Comparison of ENCODE assay signal across 8 mouse cellular contexts in genomic region chr5:130222146-130223004, GRCm38 (mm10). TPM values are rescaled to one million over a fixed set of nuclear protein-coding genes. Genes with fewer than 3 reads are reported as not detected.
DNase-seq lines count a peak whose midpoint lies in the region; ATAC-seq and TF ChIP-seq lines count a peak whose summit lies in the region.

No protein-coding gene starts in this region.

- H3K27me3 ChIP-seq in cerebellum, adult 2 months (ENCODE audit: control insufficient read depth, insufficient read depth, low read length) = no peaks in the 10 kb centered on the region
- H3K27me3 ChIP-seq in forebrain, postnatal 0 days (ENCODE audit: insufficient read depth, low read length) = no peaks in the 10 kb centered on the region
- H3K27me3 ChIP-seq in lung, embryonic 14.5 days (ENCODE audit: insufficient read depth, low read length) = no peaks in the 10 kb centered on the region

- WGBS in cerebellum, adult 2 months = under 1% methylated on average over 88 of the region's 88 CpGs
- WGBS in forebrain, postnatal 0 days = 1% methylated on average over 88 of the region's 88 CpGs
- under 1% methylated on average over 78 of the region's 88 CpGs for WGBS in lung, embryonic 14.5 days

- H3K9me3 ChIP-seq in forebrain, postnatal 0 days (ENCODE audit: low read length) = no peaks in the 10 kb centered on the region
- no peaks in the 10 kb centered on the region for H3K9me3 ChIP-seq in lung, embryonic 14.5 days (ENCODE audit: low read depth, low read length)

- no peaks in the 10 kb centered on the region for H3K36me3 ChIP-seq in forebrain, postnatal 0 days (ENCODE audit: insufficient read depth)
- H3K36me3 ChIP-seq in lung, embryonic 14.5 days (ENCODE audit: insufficient read depth) = 0 out of 2 replicates have a peak, but pooled peaks cover 3% of the 10 kb centered on the region

- DNase-seq in MEL-GATA-1-ER (ENCODE audit: extremely low read depth, low read depth) = peak; percentile 72
- peak; percentile 95 to 98 for DNase-seq in cerebellum, adult 2 months
- peak; percentile 95 for DNase-seq in forebrain, postnatal 0 days
- peak; percentile 97 for DNase-seq in heart, postnatal 4 days
- peak; percentile 86 to 91 for DNase-seq in layer of hippocampus, adult 8-10 months (ENCODE audit: low spot score in 2 of 2)
- peak; percentile 94 for DNase-seq in lung, embryonic 14.5 days
- peak; percentile 91 for DNase-seq in testis, postnatal 14 days (ENCODE audit: low spot score)

- peak; percentile 65 for TF ChIP-seq POLR2A in cerebellum, adult 2 months (IDR thresholded peaks at IDR 0.05; ENCODE audit: borderline replicate concordance, insufficient read depth, low read length)

- H3K4me1 ChIP-seq in cerebellum, adult 2 months (ENCODE audit: control insufficient read depth, insufficient read depth, low read length) = peaks cover 8% of the 10 kb centered on the region
- peaks cover 16% of the 10 kb centered on the region for H3K4me1 ChIP-seq in forebrain, postnatal 0 days (ENCODE audit: insufficient read depth)
- peaks cover 10% of the 10 kb centered on the region; the same call in 1 of the 2 replicates for H3K4me1 ChIP-seq in lung, embryonic 14.5 days (ENCODE audit: insufficient read depth)

- peak overlapping the region; percentile 50 for H3K27ac ChIP-seq in cerebellum, adult 2 months (ENCODE audit: insufficient read depth, low read length)
- peak overlapping the region; percentile 81 for H3K27ac ChIP-seq in forebrain, postnatal 0 days (ENCODE audit: low read depth, low read length)
- peak overlapping the region; percentile 88 for H3K27ac ChIP-seq in lung, embryonic 14.5 days (ENCODE audit: low read depth)

- TF ChIP-seq CTCF in cerebellum, adult 2 months (IDR thresholded peaks at IDR 0.05; ENCODE audit: borderline replicate concordance, insufficient read depth, low read depth, low read length) = peak; percentile 58
- TF ChIP-seq CTCF in forebrain, postnatal 0 days (IDR thresholded peaks at IDR 0.05; ENCODE audit: low read depth) = peak; percentile 52
- TF ChIP-seq CTCF in lung, embryonic 14.5 days (IDR thresholded peaks at IDR 0.05; ENCODE audit: low read depth) = peak; percentile 65

- ATAC-seq in forebrain, postnatal 0 days = peak; percentile 92
- peak; percentile 87 for ATAC-seq in lung, embryonic 14.5 days (ENCODE audit: insufficient read depth)
- peak; percentile 76 for ATAC-seq in neutrophil, adult 5-6 weeks (ENCODE audit: extremely low read depth, insufficient number of reproducible peaks, low FRiP score, poor library complexity, severe bottlenecking)

- H3K9ac ChIP-seq in forebrain, postnatal 0 days = peak overlapping the region; percentile 85
- H3K9ac ChIP-seq in lung, embryonic 14.5 days = peak overlapping the region; percentile 97

- peak overlapping the region; percentile 68 for H3K4me2 ChIP-seq in forebrain, postnatal 0 days (ENCODE audit: low read depth)
- peak overlapping the region; percentile 75 for H3K4me2 ChIP-seq in lung, embryonic 14.5 days

- H3K4me3 ChIP-seq in cerebellum, adult 2 months (replicated peaks; ENCODE audit: insufficient read depth, low read depth, low read length) = peak overlapping the region; percentile 93
- peak overlapping the region; percentile 91 for H3K4me3 ChIP-seq in forebrain, postnatal 0 days (ENCODE audit: low read depth, low read length)
- peak overlapping the region; percentile 100 for H3K4me3 ChIP-seq in lung, embryonic 14.5 days (ENCODE audit: low read depth, low read length)

RNA-seq across cellular contexts. Expression of gene Tmem248, which starts 5.5 kb away (rescaled TPM):
- polyA plus RNA-seq in cerebellum, adult 2 months (2012; rRNA removed) = 35.5 and 38.1 TPM in 2 replicates
- 29.8 and 45.8 TPM in 2 replicates for total RNA-seq in forebrain, postnatal 0 days (2014; rRNA removed)
- polyA plus RNA-seq in forebrain, postnatal 0 days (2015; fragmentation: Nextera tagmentation; extraction: Ambion mirVana) = 20.6 and 29.1 TPM in 2 replicates
- 10 to 100 TPM; 39.1 to 40.9 TPM for total RNA-seq in heart, postnatal 4 days (2021)
- total RNA-seq in layer of hippocampus, adult 8-10 months (2022) = 10 to 100 TPM; 40.7 to 43.8 (median 41.8) TPM
- polyA plus RNA-seq in lung, embryonic 14.5 days (2014; fragmentation: Nextera tagmentation; extraction: Ambion mirVana) = 42.4 and 46.6 TPM in 2 replicates
- total RNA-seq in neutrophil, adult 5-6 weeks (2017) = 32.9 and 34.9 TPM in 2 replicates

RNA-seq across cellular contexts. Expression of gene Sbds, which starts 33.0 kb away (rescaled TPM):
- 92.5 and 95.5 TPM in 2 replicates for polyA plus RNA-seq in cerebellum, adult 2 months (2012; rRNA removed)
- total RNA-seq in forebrain, postnatal 0 days (2014; rRNA removed) = 27.2 and 27.8 TPM in 2 replicates
- 43.7 and 45.2 TPM in 2 replicates for polyA plus RNA-seq in forebrain, postnatal 0 days (2015; fragmentation: Nextera tagmentation; extraction: Ambion mirVana)
- 10 to 100 TPM; 45.6 to 46.4 TPM for total RNA-seq in heart, postnatal 4 days (2021)
- 10 to 100 TPM; 74.0 to 79.4 (median 77.6) TPM for total RNA-seq in layer of hippocampus, adult 8-10 months (2022)
- 50.7 and 51.4 TPM in 2 replicates for polyA plus RNA-seq in lung, embryonic 14.5 days (2014; fragmentation: Nextera tagmentation; extraction: Ambion mirVana)
- total RNA-seq in neutrophil, adult 5-6 weeks (2017) = 114 and 118 TPM in 2 replicates

RNA-seq across cellular contexts. Expression of gene Tyw1, which starts 33.0 kb away (rescaled TPM):
- polyA plus RNA-seq in cerebellum, adult 2 months (2012; rRNA removed) = 17.8 and 17.9 TPM in 2 replicates
- total RNA-seq in forebrain, postnatal 0 days (2014; rRNA removed) = 18.0 and 19.8 TPM in 2 replicates
- polyA plus RNA-seq in forebrain, postnatal 0 days (2015; fragmentation: Nextera tagmentation; extraction: Ambion mirVana) = 17.8 and 18.5 TPM in 2 replicates
- total RNA-seq in heart, postnatal 4 days (2021) = 10 to 100 TPM in 1 of 2 experiments, 1 to 10 TPM in 1; 9.6 to 11.4 TPM
- total RNA-seq in layer of hippocampus, adult 8-10 months (2022) = 10 to 100 TPM; 15.4 to 19.8 (median 16.6) TPM
- 25.2 and 27.5 TPM in 2 replicates for polyA plus RNA-seq in lung, embryonic 14.5 days (2014; fragmentation: Nextera tagmentation; extraction: Ambion mirVana)
- total RNA-seq in neutrophil, adult 5-6 weeks (2017) = 21.2 and 23.5 TPM in 2 replicates

RNA-seq across cellular contexts. Expression of gene Rabgef1, which starts 50.8 kb away (rescaled TPM):
- 43.8 and 45.0 TPM in 2 replicates for polyA plus RNA-seq in cerebellum, adult 2 months (2012; rRNA removed)
- total RNA-seq in forebrain, postnatal 0 days (2014; rRNA removed) = 23.0 and 26.8 TPM in 2 replicates
- 23.8 and 32.5 TPM in 2 replicates for polyA plus RNA-seq in forebrain, postnatal 0 days (2015; fragmentation: Nextera tagmentation; extraction: Ambion mirVana)
- 10 to 100 TPM; 19.4 to 23.5 TPM for total RNA-seq in heart, postnatal 4 days (2021)
- total RNA-seq in layer of hippocampus, adult 8-10 months (2022) = 10 to 100 TPM; 48.9 to 51.9 (median 49.3) TPM
- polyA plus RNA-seq in lung, embryonic 14.5 days (2014; fragmentation: Nextera tagmentation; extraction: Ambion mirVana) = 23.9 and 25.1 TPM in 2 replicates
- 52.1 and 58.2 TPM in 2 replicates for total RNA-seq in neutrophil, adult 5-6 weeks (2017)

Comparison
In these comparisons a context has a peak if more than half of its experiments do, and no peak if none do; other contexts are left out.
1. Peak in every context shown above with its lines: DNase-seq, ATAC-seq, H3K4me3 ChIP-seq and H3K27ac ChIP-seq.